Mouse (Mus musculus) kidney, adult 2 months (tissue): ENCODE measurements around the gene Zfpm1. TPM values are rescaled to one million over a fixed set of nuclear protein-coding genes. Genes with fewer than 3 reads are reported as not detected.

Source experiments
- DNase-seq: peaks from one replicate; pipeline ENCODE4 v3.0.0; 2021
- H3K27ac ChIP-seq: fragments of 200-500 bp; 2 replicates; pipeline ENCODE4 v1.5.1; 2012; ENCODE audit warnings: low read depth, low read length, control low read depth, inconsistent platforms; ENCODE audit not compliant: insufficient read depth
- H3K27me3 ChIP-seq: fragments of 200-500 bp; replicated peaks from 2 replicates; pipeline ENCODE4 v1.6.1; 2012; ENCODE audit warnings: mild to moderate bottlenecking, moderate library complexity, low read length, inconsistent platforms; ENCODE audit not compliant: control insufficient read depth, insufficient read depth
- H3K36me3 ChIP-seq: fragments of 200-500 bp; 2 replicates; pipeline ENCODE4 v1.6.1; 2012; ENCODE audit warnings: mild to moderate bottlenecking, moderate library complexity, low read length, inconsistent platforms; ENCODE audit not compliant: control insufficient read depth, insufficient read depth
- H3K4me1 ChIP-seq: fragments of 200-500 bp; 2 replicates; pipeline ENCODE4 v1.6.1; 2011; ENCODE audit warnings: low read length; ENCODE audit not compliant: control insufficient read depth, insufficient read depth
- H3K4me3 ChIP-seq: fragments of 200-500 bp; 2 replicates; pipeline ENCODE4 v1.5.1; 2011; ENCODE audit warnings: mild to moderate bottlenecking, low read depth, low read length, control low read depth; ENCODE audit not compliant: insufficient read depth
- CTCF ChIP-seq: fragments of 200-500 bp; conservative IDR thresholded peaks from 2 replicates; pipeline ENCODE4 v1.5.1; 2011; ENCODE audit warnings: low read depth, mild to moderate bottlenecking, control low read depth, low read length, moderate library complexity, mixed read lengths; ENCODE audit not compliant: insufficient read depth, insufficient read length
- POLR2A ChIP-seq: fragments of 200-500 bp; IDR thresholded peaks from one replicate; pipeline ENCODE4 v1.6.1; 2011; ENCODE audit warnings: low read depth, low read length, control low read depth
- WGBS: fragments of 180-500 bp; shearing (Covaris S2); methylation state at CpG from one replicate; pipeline ENCODE4 v1.1.7; 2018; 5-methylcytosine and 5-hydroxymethylcytosine counted together
- polyA plus RNA-seq: library from polyadenylated mRNA; depleted of rRNA; stranded (reverse); fragments of >200 nt; gene quantifications from 2 replicates; pipeline ENCODE4 v1.2.3, GENCODE M21; 2012

Zfpm1 gene
- polyA plus RNA-seq, 1 experiment: 9.7 TPM

DNA sequence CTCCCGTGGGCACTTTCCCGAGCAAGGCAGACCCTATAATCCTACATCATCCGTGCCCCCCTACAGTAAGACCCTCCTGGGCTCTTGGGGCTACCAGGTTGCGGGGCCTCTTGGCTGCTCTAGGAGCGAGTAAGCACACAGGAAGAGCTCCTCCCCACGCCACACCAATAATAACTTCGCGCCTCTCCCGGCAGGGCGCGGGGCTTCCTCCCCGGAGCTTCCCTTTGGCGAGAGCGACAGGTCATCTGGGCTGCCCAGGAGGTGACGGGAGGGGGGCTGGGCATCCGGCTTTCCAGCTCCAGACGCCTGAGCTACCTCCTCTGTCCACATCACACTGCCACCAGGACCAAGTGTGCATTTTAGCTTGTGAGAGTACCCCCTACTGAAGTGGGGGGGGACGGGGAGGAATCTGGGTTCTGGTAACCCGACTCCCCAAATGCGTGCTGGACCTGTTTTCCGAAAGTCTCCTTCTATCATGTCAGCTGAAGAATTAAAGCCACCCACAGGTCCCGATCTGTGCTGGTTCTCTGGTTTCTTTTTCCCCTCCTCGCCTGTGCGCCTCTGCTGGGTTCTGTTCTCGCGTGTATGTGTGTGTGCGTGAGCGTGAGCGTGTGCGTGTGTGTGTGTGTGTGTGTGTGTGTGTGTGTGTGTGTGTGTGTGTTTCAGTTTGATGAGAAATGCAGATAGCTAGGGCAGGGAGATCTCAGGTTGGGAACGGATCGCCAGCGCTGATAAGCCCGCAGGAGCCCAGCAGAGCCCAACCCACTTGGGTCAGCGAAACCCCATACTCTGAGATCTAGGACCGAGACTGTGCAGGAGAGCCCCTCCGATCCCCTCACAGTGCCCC is 1.6 kb downstream of the Zfpm1 start:
- H3K36me3 ChIP-seq: no peaks in the 10 kb centered on the region
- peak overlapping the region; percentile 58 for H3K27ac ChIP-seq
- peak overlapping the region; percentile 51 for H3K4me3 ChIP-seq
- peak; percentile 86 for DNase-seq
- H3K4me1 ChIP-seq: peaks cover 8% of the 10 kb centered on the region; the same call in 1 of the 2 replicates
- 1% methylated on average over 37 of the region's 37 CpGs for WGBS
- TF ChIP-seq POLR2A: no peak
- no peak for TF ChIP-seq CTCF
- no peaks in the 10 kb centered on the region for H3K27me3 ChIP-seq

DNA sequence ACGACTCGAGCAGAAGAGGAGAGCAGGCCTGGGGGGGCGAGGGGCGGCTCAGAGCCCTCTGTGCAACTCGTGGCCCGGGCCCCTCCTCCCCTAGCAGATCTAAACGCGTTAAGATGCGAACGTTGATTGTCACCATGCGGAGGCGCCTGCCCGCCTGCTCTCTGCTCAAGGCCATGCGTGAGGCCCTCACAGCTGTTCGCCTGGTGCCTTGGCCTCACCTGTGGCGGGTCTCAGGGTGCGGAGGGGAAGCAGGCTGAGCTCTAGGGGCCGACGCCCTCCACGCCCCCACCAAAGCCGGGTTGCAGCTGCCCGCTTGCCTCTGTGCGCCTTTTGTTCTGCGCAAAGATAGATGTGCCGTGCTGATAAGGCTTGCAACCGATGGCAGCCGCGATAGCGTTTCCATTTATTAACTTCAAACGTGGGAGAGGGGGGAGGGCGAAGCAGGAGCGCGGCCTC is 2.3 kb downstream of the Zfpm1 start:
- no peaks in the 10 kb centered on the region for H3K27me3 ChIP-seq
- peaks cover 8% of the 10 kb centered on the region; the same call in 1 of the 2 replicates for H3K4me1 ChIP-seq
- WGBS: 12% methylated on average over 33 of the region's 33 CpGs
- TF ChIP-seq POLR2A (no peak), CTCF (peak; percentile 29; the same call in 1 of the 2 replicates)
- H3K4me3 ChIP-seq: peak overlapping the region; percentile 51
- DNase-seq: peak; percentile 43
- H3K27ac ChIP-seq: 0 out of 2 replicates have a peak overlapping the region, but pooled peaks have one; percentile 0
- no peaks in the 10 kb centered on the region for H3K36me3 ChIP-seq

DNA sequence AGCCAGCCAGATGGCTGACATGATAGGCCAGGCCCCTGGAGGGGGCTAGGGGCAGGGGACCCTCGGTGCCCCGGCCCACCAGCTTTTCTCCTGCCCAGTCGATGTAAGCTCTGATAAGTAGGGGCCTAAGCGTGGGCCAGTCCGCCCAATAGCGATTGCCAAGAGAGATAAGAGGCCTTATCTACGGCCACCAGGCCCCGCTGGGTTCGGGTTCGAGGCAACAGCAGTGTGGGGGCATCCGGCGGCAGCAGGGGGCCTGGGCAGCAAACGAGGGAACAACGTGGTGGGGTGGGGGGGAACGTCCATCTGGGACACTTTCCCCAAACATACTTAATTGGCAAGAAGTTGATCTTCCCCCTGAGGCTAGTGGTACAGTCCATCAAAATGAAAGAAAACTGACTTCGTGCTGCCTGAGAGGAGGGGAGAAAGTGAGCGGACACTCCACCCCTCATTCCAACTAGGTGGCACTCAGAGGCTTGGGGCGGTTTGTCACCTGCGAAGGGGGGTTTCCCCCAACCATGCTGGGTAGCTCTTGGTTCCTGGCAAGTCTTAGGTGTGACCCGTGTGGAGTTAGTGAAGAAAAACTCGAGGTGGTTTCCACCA is 2.8 kb downstream of the Zfpm1 start:
- no peak overlapping the region for H3K27ac ChIP-seq
- 18% methylated on average over 21 of the region's 21 CpGs for WGBS
- H3K4me1 ChIP-seq: peaks cover 8% of the 10 kb centered on the region; the same call in 1 of the 2 replicates
- peak; percentile 23 for DNase-seq
- no peaks in the 10 kb centered on the region for H3K36me3 ChIP-seq
- H3K4me3 ChIP-seq: peak overlapping the region; percentile 51
- TF ChIP-seq POLR2A: no peak
- no peak for TF ChIP-seq CTCF
- no peaks in the 10 kb centered on the region for H3K27me3 ChIP-seq

DNA sequence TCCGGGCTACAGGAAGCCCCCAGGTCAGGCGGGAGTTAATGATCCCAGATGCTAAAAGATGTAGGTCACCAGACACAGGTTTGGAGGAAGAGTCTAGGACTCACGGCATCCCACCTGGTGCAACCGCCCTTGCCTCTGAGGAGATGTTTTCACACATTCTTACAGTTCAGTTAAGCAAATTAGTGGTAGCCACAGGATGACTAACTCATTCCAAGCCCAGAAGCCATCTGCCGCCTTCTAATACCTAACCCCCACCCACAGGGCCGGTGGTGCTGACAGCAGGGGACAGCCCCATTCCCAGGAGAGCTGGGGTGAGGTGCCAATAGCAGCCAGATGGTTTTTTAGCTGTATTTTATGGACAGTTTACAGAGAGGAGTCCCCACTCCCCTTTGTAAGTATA is 3.8 kb downstream of the Zfpm1 start:
- peaks cover 8% of the 10 kb centered on the region; the same call in 1 of the 2 replicates for H3K4me1 ChIP-seq
- no peak for DNase-seq
- H3K27me3 ChIP-seq: no peaks in the 10 kb centered on the region
- H3K36me3 ChIP-seq: no peaks in the 10 kb centered on the region
- WGBS: 93% methylated on average over 6 of the region's 6 CpGs
- H3K4me3 ChIP-seq: no peak overlapping the region
- TF ChIP-seq POLR2A (no peak), CTCF (no peak)
- H3K27ac ChIP-seq: no peak overlapping the region

DNA sequence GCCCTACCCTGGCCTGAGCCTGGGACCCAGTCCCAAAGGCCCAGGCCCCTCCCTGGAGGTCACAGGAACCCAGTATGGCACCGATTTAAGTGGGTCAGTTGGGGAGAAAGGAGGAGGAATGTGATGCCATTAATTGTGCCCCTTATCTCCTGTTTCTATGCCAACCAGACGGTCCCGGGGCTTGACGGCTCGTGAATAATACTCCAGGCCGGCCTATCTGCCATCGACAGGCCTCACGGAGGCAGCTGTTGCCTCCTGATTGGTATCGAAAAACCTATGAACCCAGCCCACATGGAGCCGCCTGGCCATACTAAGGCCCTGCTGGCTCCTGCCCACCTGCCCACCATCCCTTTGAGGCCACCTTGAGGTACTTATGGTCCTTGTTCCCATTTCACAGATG is 5.0 kb downstream of the Zfpm1 start:
- TF ChIP-seq CTCF (no peak), POLR2A (no peak)
- Histone ChIP-seq H3K27ac (no peak overlapping the region), H3K4me1 (peaks cover 4% of the 10 kb centered on the region; the same call in 1 of the 2 replicates), H3K27me3 (no peaks in the 10 kb centered on the region), H3K4me3 (no peak overlapping the region), H3K36me3 (no peaks in the 10 kb centered on the region)
- 81% methylated on average over 10 of the region's 10 CpGs for WGBS
- no peak for DNase-seq

DNA sequence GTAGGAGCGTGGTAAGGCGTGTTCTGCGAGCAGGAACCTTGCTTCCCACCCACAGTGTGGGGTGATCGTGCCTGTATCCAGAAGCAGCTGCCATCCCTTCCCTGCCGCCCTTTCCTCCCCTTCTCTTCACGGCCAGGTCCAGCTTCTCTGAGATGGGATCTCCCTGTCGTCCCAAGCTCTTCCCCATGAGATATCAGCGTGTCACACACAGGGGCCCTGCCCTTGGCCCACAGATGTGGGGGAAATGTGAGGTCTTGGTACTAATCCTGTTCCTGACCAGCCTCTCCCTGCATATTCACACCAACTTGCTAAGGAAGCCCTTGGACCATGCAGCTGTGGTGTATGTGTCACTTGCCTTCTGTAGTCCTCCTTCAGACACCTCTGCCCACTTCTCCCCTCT is 5.8 kb downstream of the Zfpm1 start:
- no peak for DNase-seq
- H3K36me3 ChIP-seq: no peaks in the 10 kb centered on the region
- peaks cover 4% of the 10 kb centered on the region; the same call in 1 of the 2 replicates for H3K4me1 ChIP-seq
- no peak overlapping the region for H3K4me3 ChIP-seq
- no peak for TF ChIP-seq CTCF
- TF ChIP-seq POLR2A: no peak
- H3K27me3 ChIP-seq: no peaks in the 10 kb centered on the region
- H3K27ac ChIP-seq: no peak overlapping the region
- WGBS: 85% methylated on average over 8 of the region's 8 CpGs

DNA sequence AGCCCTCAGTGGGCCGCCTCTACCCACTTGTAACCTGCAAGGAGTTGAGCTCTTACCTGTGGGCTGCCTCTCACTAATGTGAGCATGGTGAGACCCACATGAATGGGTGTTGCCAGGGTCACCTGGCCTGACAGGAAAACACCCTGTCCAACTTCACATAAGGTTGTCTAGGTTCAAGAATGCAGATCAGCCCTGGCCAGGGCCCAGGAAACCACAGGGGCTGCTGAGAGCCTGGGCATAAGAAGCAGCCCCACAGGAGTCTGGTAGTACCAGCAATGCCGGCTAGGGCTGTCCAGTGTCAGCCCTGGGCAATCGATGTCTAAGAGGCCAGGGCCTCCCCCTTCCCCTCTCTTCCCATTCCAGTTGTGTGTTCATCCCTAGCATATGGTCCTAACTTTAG is 6.4 kb downstream of the Zfpm1 start:
- DNase-seq: no peak
- TF ChIP-seq CTCF: no peak
- no peak for TF ChIP-seq POLR2A
- H3K27ac ChIP-seq: no peak overlapping the region
- H3K4me3 ChIP-seq: no peak overlapping the region
- no peaks in the 10 kb centered on the region for H3K36me3 ChIP-seq
- no peaks in the 10 kb centered on the region for H3K4me1 ChIP-seq
- no peaks in the 10 kb centered on the region for H3K27me3 ChIP-seq
- WGBS: 86% methylated on average over 3 of the region's 3 CpGs
